ENCODE assay signal across 8 mouse cellular contexts in genomic region chr11:75178672-75179208, GRCm38 (mm10). TPM values are rescaled to one million over a fixed set of nuclear protein-coding genes. Genes with fewer than 3 reads are reported as not detected.
A peak's percentile ranks its signal among the peaks of the same experiment; 100 is the strongest.
DNase-seq lines count a peak whose midpoint lies in the region; ATAC-seq lines count a peak whose summit lies in the region.

Gene Ovca2, minus strand, starts transcription at chr11:75178835.

- H3K4me3 ChIP-seq in brown adipose tissue, adult 24 weeks (ENCODE audit: insufficient read depth, low read depth, low read length) = peak within 1 kb of the TSS; percentile 87
- H3K4me3 ChIP-seq in heart, embryonic 11.5 days (ENCODE audit: low read depth, low read length) = peak within 1 kb of the TSS; percentile 75
- H3K4me3 ChIP-seq in kidney, embryonic 15.5 days (replicated peaks) = peak within 1 kb of the TSS; percentile 68

- WGBS in heart, embryonic 11.5 days (ENCODE audit: insufficient replicate concordance) = under 1% methylated on average over 33 of the region's 33 CpGs
- WGBS in kidney, embryonic 15.5 days = under 1% methylated on average over 33 of the region's 33 CpGs

- no peaks in the 10 kb centered on the region for H3K9me3 ChIP-seq in heart, embryonic 11.5 days (replicated peaks; ENCODE audit: control insufficient read depth, low read length)
- no peaks in the 10 kb centered on the region for H3K9me3 ChIP-seq in kidney, embryonic 15.5 days (replicated peaks)

- DNase-seq in CD4-positive, CD25-positive, alpha-beta regulatory T cell, adult 2 months (ENCODE audit: low read depth, low spot score) = peak; percentile 96
- peak; percentile 90 for DNase-seq in liver
- peak; percentile 70 to 84 for DNase-seq in monocyte, adult 2 months (ENCODE audit: low read depth in 1 of 2, low spot score in 2 of 2)
- DNase-seq in spleen, postnatal 36 days (ENCODE audit: low spot score in 2 of 2) = peak; percentile 91 to 92

- H3K27ac ChIP-seq in brown adipose tissue, adult 24 weeks (replicated peaks; ENCODE audit: low read depth, low read length) = peak within 1 kb of the TSS; percentile 70
- H3K27ac ChIP-seq in heart, embryonic 11.5 days (ENCODE audit: low read depth, low read length) = peak within 1 kb of the TSS; percentile 79
- peak within 1 kb of the TSS; percentile 92 for H3K27ac ChIP-seq in kidney, embryonic 15.5 days

- peak within 1 kb of the TSS; percentile 83 for H3K9ac ChIP-seq in heart, embryonic 11.5 days (ENCODE audit: low read depth, low read length)
- H3K9ac ChIP-seq in kidney, embryonic 15.5 days = peak within 1 kb of the TSS; percentile 58

- H3K4me2 ChIP-seq in heart, embryonic 11.5 days = peak within 1 kb of the TSS; percentile 86
- H3K4me2 ChIP-seq in kidney, embryonic 15.5 days = peak within 1 kb of the TSS; percentile 72

- peaks cover 2% of the 10 kb centered on the region; the same call in 1 of the 2 replicates for H3K36me3 ChIP-seq in heart, embryonic 11.5 days (ENCODE audit: control insufficient read depth, insufficient read depth, low read length)
- peaks cover 61% of the 10 kb centered on the region for H3K36me3 ChIP-seq in kidney, embryonic 15.5 days

- no peaks in the 10 kb centered on the region for H3K4me1 ChIP-seq in brown adipose tissue, adult 24 weeks (ENCODE audit: control insufficient read depth, insufficient read depth, insufficient read length, low read length)
- peaks cover 11% of the 10 kb centered on the region for H3K4me1 ChIP-seq in heart, embryonic 11.5 days (ENCODE audit: control insufficient read depth, insufficient read depth, low read length)
- peaks cover 28% of the 10 kb centered on the region for H3K4me1 ChIP-seq in kidney, embryonic 15.5 days

- H3K27me3 ChIP-seq in heart, embryonic 11.5 days (ENCODE audit: control insufficient read depth, insufficient read depth, low read length) = peaks cover 4% of the 10 kb centered on the region
- no peaks in the 10 kb centered on the region for H3K27me3 ChIP-seq in kidney, embryonic 15.5 days

- ATAC-seq in erythroid progenitor cell, adult 5-6 weeks (replicated peaks; ENCODE audit: low FRiP score, poor library complexity, severe bottlenecking) = peak; percentile 98
- peak; percentile 85 for ATAC-seq in heart, embryonic 11.5 days (replicated peaks; ENCODE audit: insufficient number of reproducible peaks, low FRiP score, low TSS enrichment)
- peak; percentile 94 for ATAC-seq in kidney, embryonic 15.5 days (replicated peaks; ENCODE audit: low FRiP score)

RNA-seq across cellular contexts. Expression of gene Ovca2, which starts in this region (rescaled TPM):
- polyA plus RNA-seq in brown adipose tissue, adult 24 weeks (2012; ENCODE audit: insufficient read depth, insufficient read length, missing spikeins) = 10.4 and 13.2 TPM in 2 replicates
- 4.2 and 15.1 TPM in 2 replicates for total RNA-seq in erythroid progenitor cell, adult 5-6 weeks (2015; ENCODE audit: low replicate concordance)
- total RNA-seq in erythroid progenitor cell, adult 5-6 weeks (2017; ENCODE audit: low replicate concordance) = 1.9 and 4.2 TPM in 2 replicates
- polyA plus RNA-seq in heart, embryonic 11.5 days (2014; fragmentation: Nextera tagmentation; extraction: Ambion mirVana) = 23.4 and 24.6 TPM in 2 replicates
- polyA plus RNA-seq in kidney, embryonic 15.5 days (2015; fragmentation: Nextera tagmentation; extraction: Ambion mirVana) = 25.3 and 27.0 TPM in 2 replicates

Comparison
In these comparisons a context has a peak if more than half of its experiments do, and no peak if none do; other contexts are left out.
1. Peak in every context shown above with its lines: DNase-seq, ATAC-seq, H3K4me3 ChIP-seq and H3K27ac ChIP-seq.